Mouse (Mus musculus) spleen, adult 12 weeks (tissue): ENCODE results near the gene Cers1.

Experiments used
- DNase-seq: peaks from one replicate; pipeline ENCODE4 v3.0.0; 2022; ENCODE audit warnings: low spot score

The Cers1 gene

GRCm38 (mm10) chr8:70352000-70352384, 36.4 kb downstream of the Cers1 start:
- DNase-seq = no peak

- peak; percentile 60 for DNase-seq
Observed at GRCm38 (mm10) chr8:70352657-70353151, 37.1 kb downstream of the Cers1 start.

GRCm38 (mm10) chr8:70353194-70353817, 37.7 kb downstream of the Cers1 start, which contains the start of gene Upf1:
Gene Upf1 (minus strand): TSS chr8:70353278.
- peak; percentile 99 for DNase-seq

GRCm38 (mm10) chr8:70354004-70354403, 38.4 kb downstream of the Cers1 start:
- no peak for DNase-seq

DNA sequence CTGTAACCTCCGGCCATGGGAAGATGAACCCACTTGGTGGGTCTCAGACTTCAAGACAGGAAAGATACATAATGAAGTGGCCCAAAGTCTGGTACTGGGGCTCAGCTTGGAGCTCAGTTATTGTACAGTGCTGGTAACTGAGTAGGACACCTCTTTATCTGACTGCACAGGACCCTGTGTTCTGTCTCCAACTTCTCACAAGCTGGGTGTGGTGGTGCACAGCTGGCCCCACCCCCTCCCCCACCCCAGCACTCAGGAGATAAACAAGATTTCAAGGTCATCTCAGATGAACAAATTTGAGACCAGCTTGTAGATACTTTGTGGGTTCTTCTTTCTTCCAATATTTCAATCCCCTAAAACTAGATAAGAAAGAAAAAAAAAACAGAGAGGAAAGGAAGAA, 40.5 kb downstream of the Cers1 start:
- no peak for DNase-seq

DNA sequence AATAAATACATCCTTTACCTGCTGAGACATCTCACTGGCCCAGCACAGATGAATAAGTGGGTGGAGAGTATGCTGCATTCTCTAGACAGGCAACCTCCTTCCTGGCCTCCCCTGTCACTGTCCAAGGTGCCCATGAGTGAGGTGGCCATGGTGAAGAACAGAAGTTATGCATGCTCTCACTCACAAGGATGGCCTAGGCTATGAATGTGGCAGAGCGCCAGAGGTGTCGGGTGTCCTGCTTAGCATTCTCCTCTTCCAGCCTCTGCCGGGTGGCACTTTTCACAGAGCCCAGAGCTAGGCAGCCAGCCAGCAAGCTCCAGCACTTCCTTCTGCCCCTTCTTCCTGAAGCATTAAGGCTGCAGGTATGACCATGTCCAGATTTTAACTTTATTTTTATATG, 43.8 kb downstream of the Cers1 start:
- DNase-seq = no peak

- no peak for DNase-seq
Observed at GRCm38 (mm10) chr8:70360769-70361168, 45.2 kb downstream of the Cers1 start.

GRCm38 (mm10) chr8:70361484-70362032, 46.0 kb downstream of the Cers1 start:
- DNase-seq = no peak

GRCm38 (mm10) chr8:70364066-70364465, 48.5 kb downstream of the Cers1 start:
- DNase-seq = no peak

GRCm38 (mm10) chr8:70366588-70366987, 51.0 kb downstream of the Cers1 start:
- DNase-seq = no peak

GRCm38 (mm10) chr8:70370476-70370875, 54.9 kb downstream of the Cers1 start:
- DNase-seq = no peak

DNA sequence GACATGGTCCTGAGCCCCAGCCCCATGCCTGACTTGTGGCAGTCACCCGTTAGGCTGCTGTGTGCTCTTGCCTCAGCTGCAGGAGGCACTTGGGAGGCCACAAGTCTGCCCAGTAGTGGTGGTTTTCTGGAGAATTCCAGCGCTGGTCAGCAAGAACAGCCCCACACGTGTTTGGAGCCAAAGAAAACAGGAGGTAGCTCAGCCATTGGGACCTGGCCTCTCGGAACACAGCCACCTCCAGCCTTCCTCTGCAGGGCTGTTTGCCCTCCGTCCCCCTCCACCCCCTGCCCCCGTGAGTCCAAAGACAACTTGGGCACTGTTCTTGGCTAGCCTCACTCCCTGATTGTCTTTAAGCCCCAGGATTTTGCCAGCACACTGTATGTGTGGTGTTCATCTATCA, 56.4 kb downstream of the Cers1 start:
- DNase-seq = no peak

- DNase-seq = no peak
Observed at GRCm38 (mm10) chr8:70373397-70374317, 58.1 kb downstream of the Cers1 start, which contains the start of gene Comp. Gene Comp (plus strand): TSS chr8:70373558.

GRCm38 (mm10) chr8:70374318-70374927, 58.8 kb downstream of the Cers1 start:
- DNase-seq = peak; percentile 65

DNA sequence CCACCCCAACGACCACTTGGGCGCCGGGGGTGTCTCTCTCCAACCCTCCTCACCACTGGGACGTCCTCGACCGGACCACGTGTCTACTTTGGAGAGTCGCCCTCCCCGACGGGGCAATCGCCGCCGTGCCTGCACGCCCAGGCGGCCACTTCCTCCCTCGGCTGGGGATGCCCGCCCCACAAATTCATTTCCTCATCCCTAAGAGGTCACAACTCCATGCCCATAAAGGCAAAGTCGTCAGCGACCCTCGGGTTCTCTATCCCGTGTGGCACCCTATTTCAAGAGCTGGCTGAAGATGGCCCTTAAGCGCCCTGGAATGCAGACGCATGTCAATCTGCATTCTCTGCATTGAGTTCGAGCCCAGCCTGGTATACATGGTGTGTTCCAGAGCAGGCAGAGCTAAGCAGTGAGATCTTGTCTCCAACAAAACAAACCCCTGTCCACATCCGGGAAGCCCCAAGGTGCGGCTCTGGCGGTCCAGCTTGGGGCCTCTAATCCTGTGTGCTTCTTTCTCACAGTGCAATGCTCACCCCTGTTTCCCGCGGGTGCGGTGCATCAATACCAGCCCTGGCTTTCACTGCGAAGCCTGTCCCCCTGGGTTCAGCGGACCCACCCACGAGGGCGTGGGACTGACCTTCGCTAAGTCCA, 59.8 kb downstream of the Cers1 start:
- no peak for DNase-seq

- DNase-seq = no peak
Observed at GRCm38 (mm10) chr8:70376275-70376741, 60.7 kb downstream of the Cers1 start.

DNA sequence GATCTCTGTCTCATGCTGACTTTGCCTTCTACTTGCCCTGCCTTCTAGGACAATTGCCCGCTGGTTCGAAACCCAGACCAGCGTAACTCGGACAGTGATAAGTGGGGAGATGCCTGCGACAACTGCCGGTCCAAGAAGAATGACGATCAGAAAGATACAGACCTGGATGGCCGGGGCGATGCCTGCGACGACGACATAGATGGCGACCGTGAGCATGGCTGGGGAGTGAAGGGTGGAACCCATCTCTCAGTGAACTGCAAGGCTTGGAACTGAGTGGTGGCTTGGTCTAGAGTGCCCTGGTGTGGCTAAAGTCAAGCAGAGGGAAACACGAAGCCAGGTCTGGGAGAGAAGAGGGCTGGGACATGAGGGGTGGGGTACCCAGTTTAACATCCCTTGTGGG, 61.5 kb downstream of the Cers1 start:
- no peak for DNase-seq

- DNase-seq = no peak
Observed at GRCm38 (mm10) chr8:70380069-70380468, 64.5 kb downstream of the Cers1 start.
